Mouse (Mus musculus) midbrain, embryonic 12.5 days (tissue): ENCODE data around the gene Traf1. TPM values are rescaled to one million over a fixed set of nuclear protein-coding genes. Genes with fewer than 3 reads are reported as not detected.

Experiments used
- ATAC-seq: fragments of 200-750 bp; cut with Nextera tagmentation; 2 replicates; pipeline ENCODE4 v1.8.0; 2017; ENCODE audit warnings: low read depth, moderate TSS enrichment, moderate library complexity; ENCODE audit not compliant: low FRiP score
- H3K27ac ChIP-seq: fragments of 300-500 bp; sonication (generic); replicated peaks from 2 replicates; pipeline ENCODE4 v1.5.1; 2016; ENCODE audit warnings: mild to moderate bottlenecking
- H3K27me3 ChIP-seq: fragments of 300-500 bp; sonication (generic); 2 replicates; pipeline ENCODE4 v1.6.1; 2016; ENCODE audit warnings: mild to moderate bottlenecking
- H3K36me3 ChIP-seq: fragments of 300-500 bp; sonication (generic); 2 replicates; pipeline ENCODE4 v1.6.1; 2016
- H3K4me1 ChIP-seq: fragments of 300-500 bp; sonication (generic); 2 replicates; pipeline ENCODE4 v1.6.1; 2016
- H3K4me2 ChIP-seq: fragments of 300-500 bp; sonication (generic); replicated peaks from 2 replicates; pipeline ENCODE4 v1.6.1; 2016; ENCODE audit warnings: mild to moderate bottlenecking, moderate library complexity
- H3K4me3 ChIP-seq: fragments of 300-500 bp; sonication (generic); 2 replicates; pipeline ENCODE4 v1.5.1; 2016; ENCODE audit warnings: mild to moderate bottlenecking
- H3K9ac ChIP-seq: fragments of 300-500 bp; sonication (generic); replicated peaks from 2 replicates; pipeline ENCODE4 v1.6.1; 2016; ENCODE audit warnings: mild to moderate bottlenecking, moderate library complexity
- H3K9me3 ChIP-seq: fragments of 300-500 bp; sonication (generic); 2 replicates; pipeline ENCODE4 v1.6.1; 2016; ENCODE audit warnings: mild to moderate bottlenecking
- WGBS: fragments of 180-500 bp; shearing (Covaris S2); methylation state at CpG from one replicate; pipeline ENCODE4 v1.1.7; 2016; 5-methylcytosine and 5-hydroxymethylcytosine counted together
- polyA plus RNA-seq: library from polyadenylated mRNA; unstranded; fragments of >200 nt; fragmentation: Nextera tagmentation; extraction: Ambion mirVana; gene quantifications from 2 replicates; pipeline ENCODE4 v1.2.1, GENCODE M21; 2016

Traf1 gene
- polyA plus RNA-seq, 1 experiment from 2014 or later: 1.3 TPM

- Histone ChIP-seq H3K4me2 (no peak overlapping the region), H3K27me3 (no peaks in the 10 kb centered on the region), H3K9ac (no peak overlapping the region), H3K4me1 (peaks cover 16% of the 10 kb centered on the region), H3K9me3 (no peaks in the 10 kb centered on the region), H3K27ac (no peak overlapping the region), H3K4me3 (no peak overlapping the region), H3K36me3 (no peaks in the 10 kb centered on the region)
- WGBS: 78% methylated on average over 3 of the region's 3 CpGs
- no peak for ATAC-seq
These were observed 18.0 kb upstream of the Traf1 start for GRCm38 (mm10) chr2:34979459-34980011.

- Histone ChIP-seq H3K4me3 (no peak overlapping the region), H3K36me3 (no peaks in the 10 kb centered on the region), H3K9me3 (no peaks in the 10 kb centered on the region), H3K27ac (no peak overlapping the region), H3K27me3 (no peaks in the 10 kb centered on the region), H3K4me2 (no peak overlapping the region), H3K4me1 (peaks cover 13% of the 10 kb centered on the region), H3K9ac (no peak overlapping the region)
- ATAC-seq: no peak
- WGBS: 95% methylated on average over 2 of the region's 2 CpGs
These were observed 16.7 kb upstream of the Traf1 start for GRCm38 (mm10) chr2:34978226-34978625.

- no peak overlapping the region for H3K4me3 ChIP-seq
- no peaks in the 10 kb centered on the region for H3K36me3 ChIP-seq
- ATAC-seq: no peak
- H3K4me2 ChIP-seq: no peak overlapping the region
- peaks cover 1% of the 10 kb centered on the region for H3K4me1 ChIP-seq
- H3K9ac ChIP-seq: no peak overlapping the region
- no peaks in the 10 kb centered on the region for H3K9me3 ChIP-seq
- H3K27me3 ChIP-seq: no peaks in the 10 kb centered on the region
- H3K27ac ChIP-seq: no peak overlapping the region
- WGBS: 88% methylated on average over 8 of the region's 8 CpGs
These were observed 15.5 kb upstream of the Traf1 start for GRCm38 (mm10) chr2:34976945-34977658.

GRCm38 (mm10) chr2:34976447-34976846 lies 14.9 kb upstream of the Traf1 start:
- no peaks in the 10 kb centered on the region for H3K9me3 ChIP-seq
- ATAC-seq: no peak
- no peaks in the 10 kb centered on the region for H3K27me3 ChIP-seq
- H3K4me1 ChIP-seq: no peaks in the 10 kb centered on the region
- H3K27ac ChIP-seq: no peak overlapping the region
- no peak overlapping the region for H3K9ac ChIP-seq
- H3K4me2 ChIP-seq: no peak overlapping the region
- H3K36me3 ChIP-seq: no peaks in the 10 kb centered on the region
- WGBS: 86% methylated on average over 6 of the region's 6 CpGs
- H3K4me3 ChIP-seq: no peak overlapping the region

GRCm38 (mm10) chr2:34973087-34973486 lies 11.5 kb upstream of the Traf1 start:
- 0 out of 2 replicates have a peak, but pooled peaks cover 3% of the 10 kb centered on the region for H3K27me3 ChIP-seq
- H3K4me2 ChIP-seq: no peak overlapping the region
- H3K9ac ChIP-seq: no peak overlapping the region
- H3K36me3 ChIP-seq: no peaks in the 10 kb centered on the region
- no peaks in the 10 kb centered on the region for H3K4me1 ChIP-seq
- H3K4me3 ChIP-seq: no peak overlapping the region
- H3K27ac ChIP-seq: no peak overlapping the region
- WGBS: 93% methylated on average over 8 of the region's 8 CpGs
- ATAC-seq: no peak
- H3K9me3 ChIP-seq: no peaks in the 10 kb centered on the region

- Histone ChIP-seq H3K4me3 (no peak overlapping the region), H3K27me3 (0 out of 2 replicates have a peak, but pooled peaks cover 3% of the 10 kb centered on the region), H3K4me1 (no peaks in the 10 kb centered on the region), H3K4me2 (no peak overlapping the region), H3K36me3 (no peaks in the 10 kb centered on the region), H3K27ac (no peak overlapping the region), H3K9ac (no peak overlapping the region), H3K9me3 (no peaks in the 10 kb centered on the region)
- 83% methylated on average over 11 of the region's 11 CpGs for WGBS
- no peak for ATAC-seq
These were observed 9.7 kb upstream of the Traf1 start for GRCm38 (mm10) chr2:34971080-34971888.

- H3K4me1 ChIP-seq: no peaks in the 10 kb centered on the region
- 0 out of 2 replicates have a peak, but pooled peaks cover 3% of the 10 kb centered on the region for H3K27me3 ChIP-seq
- H3K9ac ChIP-seq: no peak overlapping the region
- H3K4me2 ChIP-seq: no peak overlapping the region
- no peaks in the 10 kb centered on the region for H3K36me3 ChIP-seq
- no peak for ATAC-seq
- H3K4me3 ChIP-seq: no peak overlapping the region
- H3K27ac ChIP-seq: no peak overlapping the region
- H3K9me3 ChIP-seq: no peaks in the 10 kb centered on the region
- WGBS: 39% methylated on average over 9 of the region's 9 CpGs
These were observed 8.6 kb upstream of the Traf1 start for GRCm38 (mm10) chr2:34970092-34970750.

- Histone ChIP-seq H3K4me2 (no peak overlapping the region), H3K27ac (no peak overlapping the region), H3K4me1 (no peaks in the 10 kb centered on the region), H3K9me3 (no peaks in the 10 kb centered on the region), H3K36me3 (no peaks in the 10 kb centered on the region), H3K27me3 (0 out of 2 replicates have a peak, but pooled peaks cover 3% of the 10 kb centered on the region), H3K4me3 (no peak overlapping the region), H3K9ac (no peak overlapping the region)
- no peak for ATAC-seq
- 73% methylated on average over 7 of the region's 7 CpGs for WGBS
These were observed 7.6 kb upstream of the Traf1 start for GRCm38 (mm10) chr2:34969166-34969565.

- ATAC-seq: no peak
- Histone ChIP-seq H3K4me3 (no peak overlapping the region), H3K4me2 (no peak overlapping the region), H3K9ac (no peak overlapping the region), H3K4me1 (peaks cover 2% of the 10 kb centered on the region; the same call in 1 of the 2 replicates), H3K27ac (no peak overlapping the region), H3K27me3 (peaks cover 12% of the 10 kb centered on the region), H3K36me3 (no peaks in the 10 kb centered on the region), H3K9me3 (no peaks in the 10 kb centered on the region)
- 87% methylated on average over 8 of the region's 8 CpGs for WGBS
These were observed 4.8 kb upstream of the Traf1 start for GRCm38 (mm10) chr2:34966243-34966934.

- H3K4me2 ChIP-seq: no peak overlapping the region
- no peak overlapping the region for H3K9ac ChIP-seq
- H3K4me1 ChIP-seq: peaks cover 4% of the 10 kb centered on the region; the same call in 1 of the 2 replicates
- no peak for ATAC-seq
- H3K4me3 ChIP-seq: no peak overlapping the region
- no peaks in the 10 kb centered on the region for H3K9me3 ChIP-seq
- no peaks in the 10 kb centered on the region for H3K36me3 ChIP-seq
- no peak overlapping the region for H3K27ac ChIP-seq
- 68% methylated on average over 8 of the region's 8 CpGs for WGBS
- H3K27me3 ChIP-seq: peaks cover 18% of the 10 kb centered on the region
These were observed 4.2 kb upstream of the Traf1 start for GRCm38 (mm10) chr2:34965806-34966205.

- no peak overlapping the region for H3K27ac ChIP-seq
- ATAC-seq: no peak
- no peaks in the 10 kb centered on the region for H3K36me3 ChIP-seq
- peaks cover 19% of the 10 kb centered on the region for H3K27me3 ChIP-seq
- H3K9ac ChIP-seq: no peak overlapping the region
- 48% methylated on average over 9 of the region's 9 CpGs for WGBS
- H3K4me3 ChIP-seq: no peak overlapping the region
- H3K9me3 ChIP-seq: no peaks in the 10 kb centered on the region
- peaks cover 4% of the 10 kb centered on the region; the same call in 1 of the 2 replicates for H3K4me1 ChIP-seq
- no peak overlapping the region for H3K4me2 ChIP-seq
These were observed 3.7 kb upstream of the Traf1 start for GRCm38 (mm10) chr2:34965293-34965692.
